Mouse (Mus musculus) midbrain, embryonic 15.5 days (tissue): ENCODE data around the gene Gjd3. TPM values are rescaled to one million over a fixed set of nuclear protein-coding genes. Genes with fewer than 3 reads are reported as not detected.

Source experiments
- polyA plus RNA-seq: library from polyadenylated mRNA; unstranded; fragments of >200 nt; fragmentation: Nextera tagmentation; extraction: Ambion mirVana; gene quantifications from 2 replicates; pipeline ENCODE4 v1.2.1, GENCODE M21; 2015

The Gjd3 gene
- polyA plus RNA-seq, 1 experiment from 2014 or later, result 2.4 TPM

Other genes with a start within 250 kb of the Gjd3 start
- 151 and 158 TPM in 2 replicates for gene Thra, start 242.4 kb downstream of the Gjd3 start, polyA plus RNA-seq
- gene Nr1d1, start 207.7 kb downstream of the Gjd3 start, polyA plus RNA-seq, result 3.4 and 3.9 TPM in 2 replicates
- 33.2 and 33.6 TPM in 2 replicates for gene Msl1, start 187.5 kb downstream of the Gjd3 start, polyA plus RNA-seq
- gene Casc3, start 178.1 kb downstream of the Gjd3 start, polyA plus RNA-seq, result 56.3 and 57.7 TPM in 2 replicates
- 9.1 and 9.2 TPM in 2 replicates for gene Rapgefl1, start 146.2 kb downstream of the Gjd3 start, polyA plus RNA-seq
- 4.9 and 5.3 TPM in 2 replicates for gene Wipf2, start 119.4 kb downstream of the Gjd3 start, polyA plus RNA-seq
- gene Cdc6, start 75.2 kb downstream of the Gjd3 start, polyA plus RNA-seq, result 3.9 and 4.2 TPM in 2 replicates
- gene Rara, start 55.2 kb downstream of the Gjd3 start, polyA plus RNA-seq, result 9.7 and 10.5 TPM in 2 replicates
- gene Top2a, start 41.2 kb upstream of the Gjd3 start, polyA plus RNA-seq, result 31.8 and 33.9 TPM in 2 replicates
- gene Igfbp4, start 58.2 kb upstream of the Gjd3 start, polyA plus RNA-seq, result 136 and 154 TPM in 2 replicates
- gene Tns4, start 106.3 kb upstream of the Gjd3 start, polyA plus RNA-seq, result 0.09 TPM in 1 of 2 replicates, not detected in the other
- gene Ccr7, start 172.1 kb upstream of the Gjd3 start, polyA plus RNA-seq, result 0.09 TPM in 1 of 2 replicates, not detected in the other
- gene Smarce1, start 248.0 kb upstream of the Gjd3 start, polyA plus RNA-seq, result 322 and 331 TPM in 2 replicates